7 mouse cellular contexts compared by ENCODE assay signal in the genomic region with DNA sequence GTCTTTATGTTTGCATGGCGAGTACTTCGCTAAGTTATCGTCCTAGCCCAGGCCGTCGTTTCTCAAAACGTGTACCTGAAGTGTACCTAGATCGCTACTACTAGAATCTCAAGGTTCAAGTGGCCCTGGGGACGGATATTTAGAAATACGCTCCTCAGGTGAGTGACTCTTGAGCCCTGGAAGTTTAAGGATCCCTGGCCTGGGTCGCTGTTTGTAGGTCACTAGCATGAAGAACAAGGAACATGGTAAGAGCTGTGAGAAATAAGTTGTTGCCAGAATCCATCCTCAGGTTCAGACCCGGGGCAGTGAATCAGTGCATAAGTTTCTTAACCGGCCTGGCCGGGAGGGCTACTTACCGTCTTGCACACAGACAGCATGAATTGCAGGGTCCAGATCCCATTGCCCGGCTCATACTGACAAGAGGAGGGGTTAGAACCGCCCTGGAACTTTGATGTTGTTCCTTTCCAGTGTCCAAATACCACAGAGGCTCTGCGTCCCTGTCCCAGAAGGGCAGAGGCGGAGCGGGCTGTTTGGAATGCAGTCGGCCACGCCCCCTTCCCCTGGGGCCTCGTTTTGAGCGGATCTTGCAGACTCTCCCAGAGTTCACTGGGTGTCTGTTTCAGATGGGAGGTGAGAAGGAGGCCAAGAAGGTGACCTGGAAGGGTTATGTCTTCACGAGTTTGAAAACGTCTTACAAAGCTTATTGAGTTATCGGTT. TPM values are rescaled to one million over a fixed set of nuclear protein-coding genes. Genes with fewer than 3 reads are reported as not detected.
DNase-seq lines count a peak whose midpoint lies in the region.

No protein-coding gene starts in this region.

- DNase-seq in Muller cell, postnatal 12 days (ENCODE audit: inconsistent ontology term) = peak; percentile 83
- DNase-seq in adrenal gland, postnatal 10 days = peak; percentile 92
- peak; percentile 51 to 61 for DNase-seq in heart, adult 9 months (ENCODE audit: low spot score in 2 of 2)
- peak; percentile 94 for DNase-seq in kidney, postnatal 10 days
- DNase-seq in lung, postnatal 25 days (ENCODE audit: low spot score) = peak; percentile 77
- no peak for DNase-seq in spleen, postnatal 14 days (ENCODE audit: low spot score in 2 of 2)
- DNase-seq in left cerebral cortex, adult 8-10 months (ENCODE audit: low spot score in 2 of 2) = no peak

RNA-seq across cellular contexts. Expression of a gene that starts 34.7 kb away (rescaled TPM):
- total RNA-seq in adrenal gland, postnatal 10 days (2021) = 10 to 100 TPM; 77.6 to 89.0 TPM
- total RNA-seq in left cerebral cortex, adult 8-10 months (2022) = 100 to 1,000 TPM; 101 to 107 (median 105) TPM

Comparison
In these comparisons a context has a peak if more than half of its experiments do, and no peak if none do; other contexts are left out.
1. DNase-seq: peak in Muller cell, postnatal 12 days (single experiment), adrenal gland, postnatal 10 days (single experiment), heart, adult 9 months (2 of 2), kidney, postnatal 10 days (single experiment) and lung, postnatal 25 days (single experiment); none in spleen, postnatal 14 days (0 of 2) and left cerebral cortex, adult 8-10 months (0 of 2).